Mouse (Mus musculus): ENCODE data around the gene Ap1ar. TPM values are rescaled to one million over a fixed set of nuclear protein-coding genes. Genes with fewer than 3 reads are reported as not detected.
"Not testable (repeated sequence)": the region's sequence is repeated elsewhere in the genome, so short reads cannot be mapped to it uniquely, and the experiment has no call there.

The Ap1ar gene
- polyA plus RNA-seq, 2 experiments = 12.4 to 15.3 TPM

- no peaks in the 10 kb centered on the region for H3K9me3 ChIP-seq (ENCODE audit: control insufficient read depth, low read length)
- H3K27ac ChIP-seq = peak within 1 kb of the TSS; percentile 95
- peak within 1 kb of the TSS; percentile 63 to 73 for H3K4me3 ChIP-seq (ENCODE audit: insufficient read depth in 1 of 2, low read depth in 2 of 2, low read length in 2 of 2)
- ATAC-seq (ENCODE audit: insufficient read depth) = peak; percentile 38; the same call in 1 of the 2 replicates
- TF ChIP-seq EP300 (IDR thresholded peaks at IDR 0.05; ENCODE audit: low read depth) (no peak), CTCF (IDR thresholded peaks at IDR 0.05; ENCODE audit: low read depth) (peak; percentile 44)
- H3K4me1 ChIP-seq (replicated peaks; ENCODE audit: control insufficient read depth in 2 of 2, insufficient read depth in 2 of 2, low read length in 1 of 2) = peaks cover 14 to 21% of the 10 kb centered on the region in 2 experiments
- 4% methylated on average over 37 of the region's 44 CpGs for WGBS (ENCODE audit: insufficient replicate concordance)
- peak within 1 kb of the TSS; percentile 93 for H3K4me2 ChIP-seq (ENCODE audit: low read depth)
- no peaks in the 10 kb centered on the region for H3K36me3 ChIP-seq (replicated peaks; ENCODE audit: control insufficient read depth, insufficient read depth, low read depth)
- peak within 1 kb of the TSS; percentile 77 for H3K9ac ChIP-seq (replicated peaks)
- DNase-seq (ENCODE audit: low read depth in 3 of 3, low spot score in 3 of 3) = peak in 2 of 3 experiments; percentile 35 to 42
- no peaks in the 10 kb centered on the region for H3K27me3 ChIP-seq (ENCODE audit: control insufficient read depth, insufficient read depth, low read length)
Measured at GRCm38 (mm10) chr3:127789500-127790191, 47.7 kb downstream of the Ap1ar start, which contains the start of gene Tifa. Gene Tifa, plus strand, starts transcription at chr3:127789805.

- TF ChIP-seq CTCF (IDR thresholded peaks at IDR 0.05; ENCODE audit: low read depth) (no peak), EP300 (IDR thresholded peaks at IDR 0.05; ENCODE audit: low read depth) (no peak)
- H3K27ac ChIP-seq = no peak overlapping the region
- peak overlapping the region; percentile 93 for H3K4me2 ChIP-seq (ENCODE audit: low read depth)
- 44% methylated on average over 8 of the region's 8 CpGs for WGBS (ENCODE audit: insufficient replicate concordance)
- no peak for ATAC-seq (ENCODE audit: insufficient read depth)
- DNase-seq (ENCODE audit: low read depth in 3 of 3, low spot score in 3 of 3) = no peak
- no peaks in the 10 kb centered on the region for H3K9me3 ChIP-seq (ENCODE audit: control insufficient read depth, low read length)
- no peak overlapping the region for H3K9ac ChIP-seq (replicated peaks)
- H3K27me3 ChIP-seq (ENCODE audit: control insufficient read depth, insufficient read depth, low read length) = no peaks in the 10 kb centered on the region
- H3K4me1 ChIP-seq (replicated peaks; ENCODE audit: control insufficient read depth in 2 of 2, insufficient read depth in 2 of 2, low read length in 1 of 2) = peaks cover 14 to 21% of the 10 kb centered on the region in 2 experiments
- peak overlapping the region in 1 of 2 experiments; percentile 73; a peak in 2 of 4 replicates for H3K4me3 ChIP-seq (ENCODE audit: insufficient read depth in 1 of 2, low read depth in 2 of 2, low read length in 2 of 2)
- H3K36me3 ChIP-seq (replicated peaks; ENCODE audit: control insufficient read depth, insufficient read depth, low read depth) = no peaks in the 10 kb centered on the region
Measured at GRCm38 (mm10) chr3:127788919-127789318, 48.4 kb downstream of the Ap1ar start.

GRCm38 (mm10) chr3:127788038-127788437 lies 49.3 kb downstream of the Ap1ar start:
- Histone ChIP-seq H3K36me3 (replicated peaks; ENCODE audit: control insufficient read depth, insufficient read depth, low read depth) (no peaks in the 10 kb centered on the region), H3K4me3 (ENCODE audit: insufficient read depth in 1 of 2, low read depth in 2 of 2, low read length in 2 of 2) (no peak overlapping the region), H3K4me1 (replicated peaks; ENCODE audit: control insufficient read depth in 2 of 2, insufficient read depth in 2 of 2, low read length in 1 of 2) (peaks cover 13 to 17% of the 10 kb centered on the region in 2 experiments), H3K27me3 (ENCODE audit: control insufficient read depth, insufficient read depth, low read length) (no peaks in the 10 kb centered on the region), H3K27ac (no peak overlapping the region), H3K4me2 (ENCODE audit: low read depth) (no peak overlapping the region), H3K9ac (replicated peaks) (no peak overlapping the region), H3K9me3 (ENCODE audit: control insufficient read depth, low read length) (no peaks in the 10 kb centered on the region)
- DNase-seq (ENCODE audit: low read depth in 3 of 3, low spot score in 3 of 3) (no peak), ATAC-seq (ENCODE audit: insufficient read depth) (no peak)
- WGBS (ENCODE audit: insufficient replicate concordance) = 50% methylated on average over 7 of the region's 7 CpGs
- TF ChIP-seq EP300 (IDR thresholded peaks at IDR 0.05; ENCODE audit: low read depth) = no peak
- TF ChIP-seq CTCF (IDR thresholded peaks at IDR 0.05; ENCODE audit: low read depth) = no peak

- DNase-seq (ENCODE audit: low read depth in 3 of 3, low spot score in 3 of 3) (no peak), ATAC-seq (ENCODE audit: insufficient read depth) (no peak)
- Histone ChIP-seq H3K9me3 (ENCODE audit: control insufficient read depth, low read length) (no peaks in the 10 kb centered on the region), H3K9ac (replicated peaks) (no peak overlapping the region), H3K36me3 (replicated peaks; ENCODE audit: control insufficient read depth, insufficient read depth, low read depth) (no peaks in the 10 kb centered on the region), H3K4me2 (ENCODE audit: low read depth) (no peak overlapping the region), H3K27me3 (ENCODE audit: control insufficient read depth, insufficient read depth, low read length) (no peaks in the 10 kb centered on the region), H3K27ac (no peak overlapping the region), H3K4me3 (ENCODE audit: insufficient read depth in 1 of 2, low read depth in 2 of 2, low read length in 2 of 2) (no peak overlapping the region), H3K4me1 (replicated peaks; ENCODE audit: control insufficient read depth in 2 of 2, insufficient read depth in 2 of 2, low read length in 1 of 2) (peaks cover 6 to 7% of the 10 kb centered on the region in 2 experiments; a peak in 2 of 4 replicates)
- no peak for TF ChIP-seq EP300 (IDR thresholded peaks at IDR 0.05; ENCODE audit: low read depth)
- no peak for TF ChIP-seq CTCF (IDR thresholded peaks at IDR 0.05; ENCODE audit: low read depth)
Measured at GRCm38 (mm10) chr3:127787032-127787431, 50.3 kb downstream of the Ap1ar start.

DNA sequence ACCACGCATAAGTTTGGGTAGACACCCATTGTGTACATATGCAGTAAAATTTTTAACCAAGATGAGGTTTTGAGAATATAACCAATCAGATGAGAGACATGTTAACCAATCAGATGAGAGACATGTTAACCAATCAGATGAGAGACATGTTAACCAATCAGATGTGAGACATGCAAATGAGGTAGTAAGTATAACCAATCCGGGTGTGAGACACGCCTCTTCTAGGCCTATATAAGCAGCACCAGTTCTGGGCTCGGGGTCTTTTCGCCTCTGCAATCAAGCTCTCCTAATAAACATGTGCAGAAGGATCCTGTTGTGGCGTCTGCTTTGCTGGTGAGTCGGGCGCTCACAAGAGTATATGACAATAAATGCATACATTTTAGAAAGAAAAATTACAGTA lies 53.6 kb downstream of the Ap1ar start:
- WGBS (ENCODE audit: insufficient replicate concordance) = 86% methylated on average over 8 of the region's 8 CpGs
- DNase-seq (ENCODE audit: low read depth in 3 of 3, low spot score in 3 of 3); H3K4me2 ChIP-seq (ENCODE audit: low read depth): not testable (repeated sequence)

More for the DNA sequence above, 53.6 kb downstream of the Ap1ar start:
- not testable (repeated sequence) for H3K9ac ChIP-seq (replicated peaks); H3K27me3 ChIP-seq (ENCODE audit: control insufficient read depth, insufficient read depth, low read length); H3K36me3 ChIP-seq (replicated peaks; ENCODE audit: control insufficient read depth, insufficient read depth, low read depth); H3K4me3 ChIP-seq (ENCODE audit: insufficient read depth in 1 of 2, low read depth in 2 of 2, low read length in 2 of 2); H3K4me1 ChIP-seq (replicated peaks; ENCODE audit: control insufficient read depth in 2 of 2, insufficient read depth in 2 of 2, low read length in 1 of 2); H3K9me3 ChIP-seq (ENCODE audit: control insufficient read depth, low read length); ATAC-seq (ENCODE audit: insufficient read depth); H3K27ac ChIP-seq

Measured in liver, embryonic 14.5 days (tissue).